Mouse (Mus musculus): Measurements from ENCODE around the gene Fbf1.

GRCm38 (mm10) chr11:116093771-116094565 lies 74.0 kb downstream of the Fbf1 start:
- TF ChIP-seq CTCF (IDR thresholded peaks at IDR 0.05) = no peak
- peak; percentile 23; the same call in 1 of the 2 replicates for TF ChIP-seq POLR2A (IDR thresholded peaks at IDR 0.05; ENCODE audit: insufficient read depth, low read depth, low read length)
- no peak for TF ChIP-seq EP300 (IDR thresholded peaks at IDR 0.05; ENCODE audit: insufficient read depth, low read depth, low read length)

All from heart, adult 2 months (tissue).